Mouse (Mus musculus) brain, embryonic 18.5 days (tissue): ENCODE measurements at regions not wholly inside any gene's neighbourhood (a gene's known extent, or its start where the extent isn't known, plus 50 kb on each side); places are given as distances from the start of the nearest gene placed in this dataset.

ENCODE experiments used
- DNase-seq: peaks from one replicate; pipeline ENCODE4 v3.0.0-alpha.2; 2012; ENCODE audit warnings: low read depth, low spot score

DNA sequence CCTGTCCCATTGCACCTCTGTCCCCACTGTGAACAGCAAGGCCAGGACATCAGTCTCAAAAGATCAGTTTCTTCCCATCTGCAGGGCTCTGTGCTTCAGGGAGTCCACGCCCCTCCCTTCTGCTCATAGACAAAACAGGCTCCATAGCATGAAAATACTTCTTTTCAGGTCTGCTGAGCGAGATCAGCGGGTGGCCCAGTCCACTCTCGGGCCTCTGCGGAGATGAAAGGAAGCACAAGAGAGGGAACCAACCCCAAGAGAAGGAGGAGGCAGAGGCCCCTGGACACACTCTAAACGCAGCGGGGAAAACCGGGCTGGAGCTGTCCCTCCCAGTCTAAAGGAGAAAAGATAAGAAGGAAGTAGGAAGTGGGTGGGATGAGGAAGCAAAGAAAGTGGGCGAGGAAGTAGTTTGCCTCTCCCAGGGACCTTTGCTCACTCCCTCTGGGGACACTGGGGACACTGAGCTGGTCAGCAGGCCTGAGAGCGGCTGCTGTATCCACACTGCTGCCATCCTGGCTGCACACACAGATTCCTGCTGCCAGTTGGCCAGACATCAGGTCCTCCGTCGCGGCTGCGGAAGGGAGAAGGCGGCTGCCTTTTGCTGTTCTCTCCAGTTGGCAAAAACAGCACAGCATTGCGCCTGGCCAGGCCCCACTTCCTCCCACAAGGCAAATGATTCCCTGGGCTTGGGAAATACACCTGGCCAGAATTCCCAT, 143.5 kb downstream of the Rybp start:
- DNase-seq = no peak

DNA sequence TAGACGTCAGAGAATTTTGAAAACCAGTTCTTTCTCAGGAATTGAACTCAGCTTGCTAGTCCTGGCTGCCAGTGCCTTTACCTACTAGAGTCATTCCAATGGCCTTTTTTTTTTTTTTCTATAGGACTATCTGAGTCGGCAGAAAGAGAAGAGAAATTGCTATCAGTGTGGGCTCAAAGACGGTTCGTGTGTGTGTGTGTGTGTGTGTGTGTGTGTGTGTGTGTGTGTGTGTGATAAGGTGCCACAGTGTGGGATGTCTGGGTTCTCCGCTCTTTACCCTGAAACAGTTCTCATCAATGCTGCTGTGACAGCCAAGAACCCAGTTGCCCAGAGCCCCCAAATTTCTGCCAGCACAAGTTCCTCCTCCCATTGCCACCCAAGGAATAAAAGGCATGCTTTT, 146.1 kb downstream of the Rybp start:
- DNase-seq = no peak

DNA sequence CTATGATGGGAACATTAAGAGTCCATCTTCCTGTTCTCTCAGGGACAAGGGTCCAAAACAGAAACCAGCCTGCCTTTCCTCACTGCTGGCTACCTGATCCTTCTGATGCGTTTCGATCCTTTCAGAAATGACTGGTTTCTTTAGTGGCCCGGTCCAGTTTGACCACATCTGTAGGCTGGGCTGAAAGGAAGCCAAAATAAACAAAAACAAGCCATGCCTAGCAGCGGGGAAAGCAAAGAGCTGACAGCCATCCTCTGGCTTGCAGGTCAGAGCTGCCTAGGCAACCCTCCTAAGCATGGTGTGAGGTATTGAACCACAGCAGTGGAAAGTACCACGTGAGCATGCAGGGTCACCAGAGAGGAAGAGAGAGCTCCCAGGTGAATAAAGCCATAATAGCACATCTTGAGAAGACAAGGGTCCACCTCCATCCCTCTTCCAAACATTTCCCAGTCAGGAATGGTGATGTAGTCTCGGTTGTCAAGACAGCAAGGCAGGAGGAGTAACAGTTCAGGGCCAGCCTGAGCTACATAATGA, 146.6 kb downstream of the Rybp start:
- DNase-seq = no peak

DNA sequence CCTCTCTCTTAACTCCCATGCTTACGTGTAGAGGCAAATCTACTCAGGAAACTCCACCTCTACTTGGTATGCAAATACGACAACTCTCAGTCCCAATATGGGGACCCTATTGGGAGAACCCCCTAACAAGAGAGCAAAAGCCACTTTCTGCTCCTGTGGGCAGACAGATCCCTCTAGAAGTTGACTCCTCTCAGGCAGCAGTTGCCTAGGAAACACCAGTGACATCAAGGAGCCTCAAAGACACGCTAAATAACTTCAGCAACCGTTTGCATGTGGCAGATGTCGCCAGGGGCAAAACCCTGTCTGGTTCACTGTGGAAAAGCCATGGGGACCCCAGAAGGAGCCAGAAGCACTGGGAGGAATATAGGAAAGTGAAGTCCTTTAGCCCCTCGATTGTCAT, 147.5 kb downstream of the Rybp start:
- no peak for DNase-seq

DNA sequence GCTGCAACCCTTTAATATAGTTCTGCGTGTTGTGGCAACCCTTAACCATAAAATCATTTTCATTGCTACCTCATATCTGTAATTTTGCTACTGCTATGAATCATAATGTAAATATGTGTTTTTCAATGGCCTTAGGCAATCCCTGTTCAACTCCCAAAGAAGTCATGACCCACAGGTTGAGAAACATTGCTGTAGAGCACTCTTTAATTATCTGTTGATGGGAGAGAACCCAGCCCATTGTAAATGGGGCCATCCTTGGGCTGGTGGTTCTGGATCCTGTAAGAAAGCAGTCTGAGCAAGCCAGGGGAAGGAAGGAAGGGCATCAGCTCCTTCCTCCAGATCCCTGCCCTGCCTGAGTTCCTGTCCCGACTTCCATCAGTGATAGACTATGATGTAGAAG, 148.6 kb downstream of the Rybp start:
- no peak for DNase-seq

DNA sequence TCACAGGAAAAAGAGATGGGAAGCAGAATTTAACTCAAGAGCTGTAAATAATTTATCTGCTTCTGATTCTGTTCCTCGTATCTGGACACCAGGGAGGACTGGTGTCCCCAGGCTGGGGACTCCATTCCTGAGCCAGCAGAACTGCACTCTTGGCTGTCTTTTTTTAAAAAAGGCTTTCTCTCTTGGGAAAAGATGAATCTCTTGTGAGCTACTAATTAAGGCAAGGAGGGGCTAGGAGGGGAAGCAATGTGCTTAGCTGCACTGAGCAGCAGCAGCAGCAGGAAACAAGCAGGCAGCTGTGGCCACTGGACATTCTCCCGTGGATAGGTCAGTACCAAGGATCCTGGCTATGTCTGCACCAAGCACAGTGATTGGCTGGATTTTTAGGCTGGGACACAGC, 152.1 kb downstream of the Rybp start:
- no peak for DNase-seq

DNA sequence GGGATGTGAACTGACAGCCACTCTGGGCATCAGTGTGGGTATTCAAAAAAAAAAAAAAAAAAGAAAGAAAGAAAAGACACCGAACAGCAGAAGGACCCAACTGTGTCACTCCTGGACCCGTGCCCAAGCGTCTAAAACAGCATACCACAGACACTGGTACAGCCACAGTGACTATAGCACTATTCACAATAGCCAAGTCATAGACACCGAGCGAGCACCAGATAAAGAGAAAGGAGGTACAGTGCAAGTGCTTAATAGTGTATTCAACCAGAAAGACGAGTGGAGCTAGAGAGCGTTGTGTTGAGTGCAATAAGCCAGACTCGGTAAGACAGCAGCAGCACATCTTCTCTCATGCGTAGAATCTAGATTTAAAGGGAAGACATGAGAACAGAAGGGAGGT, 153.3 kb downstream of the Rybp start:
- DNase-seq = no peak

DNA sequence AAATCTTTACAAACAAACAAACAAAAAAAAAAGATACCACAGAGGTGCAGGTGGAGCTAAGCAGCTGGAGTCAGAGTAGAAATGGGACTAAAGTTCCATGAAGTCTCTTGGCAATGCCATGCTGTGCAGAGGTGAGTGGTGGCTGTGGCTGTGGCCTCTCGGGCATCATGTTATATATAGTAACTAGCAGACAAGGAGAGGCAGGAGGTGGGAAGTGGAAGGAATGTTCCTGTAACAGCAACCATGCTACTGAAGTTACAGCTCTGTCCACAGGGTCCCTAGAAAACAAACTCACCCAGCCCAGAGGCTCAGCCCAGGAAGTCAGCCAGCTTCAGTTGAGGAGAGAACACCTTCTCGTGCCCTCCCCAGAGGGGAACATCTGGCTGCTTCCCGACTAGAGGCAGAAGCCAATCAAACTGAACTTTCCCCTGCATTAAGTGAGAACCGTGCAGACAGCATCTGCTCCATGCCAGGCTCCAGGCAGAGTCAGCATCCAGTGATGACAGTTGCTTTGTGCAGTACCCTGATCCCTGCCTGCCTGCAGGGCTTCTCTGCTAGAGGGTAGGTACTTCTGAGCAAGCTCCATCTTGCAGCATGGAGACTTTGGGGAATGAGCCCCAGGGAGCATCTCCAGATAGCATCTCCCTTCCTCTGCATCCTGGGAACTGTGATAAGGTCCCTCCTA, 154.2 kb downstream of the Rybp start:
- DNase-seq = no peak

DNA sequence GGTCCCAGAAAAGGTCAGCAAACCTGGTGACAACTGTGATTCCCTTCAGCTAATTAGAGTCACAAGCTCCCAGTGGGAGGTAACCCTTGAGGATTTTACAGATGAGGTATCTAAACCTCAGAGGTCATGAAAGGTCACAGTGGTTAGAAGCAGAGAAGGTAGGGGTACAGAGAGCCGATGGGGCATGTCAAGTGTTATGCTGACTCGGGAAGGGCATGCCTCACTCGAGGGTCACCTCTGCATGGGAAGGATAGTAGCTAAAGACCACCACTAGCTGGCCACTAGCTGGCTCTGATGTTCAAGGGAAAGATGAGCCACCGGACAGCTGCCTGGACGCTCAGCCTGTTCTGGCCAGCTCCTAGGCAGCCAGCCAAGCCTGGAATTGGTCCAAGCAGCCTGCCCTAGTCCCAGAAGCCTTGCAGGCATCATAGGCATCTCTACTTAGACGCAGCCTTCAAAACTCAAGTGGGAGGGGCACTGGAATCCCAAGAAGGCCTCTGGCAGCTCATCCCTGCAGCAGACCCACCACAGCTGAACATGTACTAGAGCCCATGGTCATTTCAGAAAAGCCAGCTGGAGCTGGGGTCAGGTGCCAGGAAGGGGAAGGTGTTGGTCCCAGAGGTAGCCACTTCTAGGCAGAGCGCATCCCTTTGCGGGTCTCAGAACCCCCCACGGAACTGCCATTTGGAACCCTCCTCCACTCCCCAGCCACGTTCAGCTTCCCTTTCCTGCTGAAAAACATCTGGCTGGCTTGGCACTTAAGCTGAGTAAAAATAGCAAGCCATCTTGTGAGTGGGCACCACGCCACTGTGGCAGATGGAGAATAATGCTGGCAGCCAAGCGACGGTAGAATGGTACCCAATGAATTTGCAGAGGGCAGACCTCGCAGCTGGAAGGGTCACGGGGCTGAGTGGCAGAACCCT, 159.8 kb downstream of the Rybp start:
- peak; percentile 60 for DNase-seq

DNA sequence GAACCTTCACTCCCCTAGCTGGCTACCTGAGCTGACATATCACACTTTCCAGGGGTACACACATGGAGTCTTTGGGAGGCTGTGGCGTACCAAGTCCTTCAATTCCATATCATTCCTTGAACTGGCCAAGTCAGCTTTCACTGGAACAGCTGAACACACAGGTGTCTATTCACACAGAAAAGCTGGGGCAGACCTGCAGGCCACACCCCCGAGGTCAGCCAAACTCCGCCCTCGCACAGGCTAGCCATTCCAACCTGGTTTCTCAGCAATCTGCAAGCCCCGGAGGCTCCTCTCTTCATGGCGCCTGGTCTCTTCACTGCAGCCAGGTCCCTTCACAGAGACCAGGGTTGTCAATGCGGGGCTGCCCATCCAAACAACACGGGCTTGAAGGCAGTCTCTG, 160.5 kb downstream of the Rybp start:
- DNase-seq = no peak

DNA sequence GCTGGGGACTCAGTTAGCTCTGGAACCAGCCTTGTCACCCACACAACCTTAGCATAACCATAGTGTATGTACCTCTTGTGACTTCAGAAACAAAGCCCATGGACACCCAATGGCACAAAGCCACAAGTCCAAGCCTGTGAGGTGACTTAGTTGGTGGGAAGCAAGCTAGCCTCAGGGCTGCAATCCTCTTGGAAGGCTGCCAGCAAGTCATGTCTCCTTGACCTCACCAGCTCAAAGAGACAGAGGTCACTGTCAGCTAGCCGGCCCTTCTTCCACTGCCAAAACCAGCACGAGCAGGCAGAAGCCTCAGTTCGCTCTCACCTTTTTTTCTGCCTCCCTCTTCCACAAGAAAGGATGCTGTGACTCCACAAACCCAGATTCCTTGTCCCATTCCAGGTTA, 161.0 kb downstream of the Rybp start:
- DNase-seq = no peak

DNA sequence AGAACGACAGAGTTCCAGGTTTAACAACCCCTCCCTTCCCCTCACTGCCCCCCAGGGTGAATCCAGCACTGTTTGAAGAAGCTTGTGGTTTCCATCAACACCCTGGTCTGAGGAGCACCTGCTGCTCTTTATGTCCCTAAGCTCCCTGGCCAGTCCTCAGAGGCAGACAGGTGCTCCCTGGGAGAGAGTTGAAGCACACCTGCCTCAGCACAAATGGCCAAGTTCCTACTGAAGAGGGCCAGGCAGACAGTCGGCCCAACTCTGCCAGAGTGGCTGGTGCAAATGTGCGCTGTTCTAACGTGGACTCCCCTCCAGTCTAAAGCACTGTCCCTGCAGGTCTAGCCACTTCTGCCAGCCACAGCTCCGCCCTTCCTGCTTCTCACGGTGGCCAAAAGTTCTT, 166.0 kb downstream of the Rybp start:
- no peak for DNase-seq

DNA sequence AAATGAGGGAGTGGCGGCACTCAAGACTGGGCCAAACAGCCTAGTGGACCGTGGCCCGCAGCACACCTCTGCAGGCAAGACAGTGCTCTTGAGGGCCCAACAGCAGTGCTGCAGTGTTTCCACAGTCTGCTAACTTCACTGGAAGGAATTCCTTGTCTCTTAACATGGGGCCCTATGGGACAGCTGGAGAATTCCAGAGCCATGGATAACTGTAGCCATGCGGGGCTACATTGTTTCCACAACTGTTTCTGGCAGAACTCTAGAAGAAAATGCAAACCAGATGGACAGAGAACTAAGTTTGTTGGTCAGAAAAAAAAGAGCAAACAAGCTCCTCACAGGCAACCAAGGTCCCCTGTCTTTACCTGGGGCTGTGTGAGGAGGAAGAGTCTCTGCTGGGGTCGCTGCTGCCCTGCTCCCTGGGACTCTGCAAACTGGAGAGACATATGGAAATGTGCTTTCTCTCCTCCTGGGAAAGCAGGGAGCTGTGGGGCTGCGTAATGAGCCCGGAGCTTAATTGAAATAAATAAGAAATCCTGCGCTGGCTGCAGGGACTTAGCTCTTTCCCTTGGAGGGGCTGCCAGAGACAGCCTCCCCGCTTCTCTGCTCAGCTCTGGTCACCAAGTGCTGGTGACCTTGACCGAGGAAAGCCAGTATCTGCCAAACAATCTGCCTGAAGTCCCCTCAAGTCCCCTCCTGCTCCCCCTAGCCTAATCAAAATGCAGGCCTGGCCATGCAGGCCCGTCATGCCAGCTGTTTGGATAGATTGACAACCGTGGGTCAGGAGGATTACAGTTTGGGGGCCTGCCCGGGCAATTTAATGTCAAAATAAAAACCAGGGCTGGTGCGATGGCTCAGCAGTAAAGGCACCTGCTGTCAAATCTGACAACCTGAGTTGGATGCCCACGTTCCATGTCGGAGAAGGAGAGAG, 167.0 kb downstream of the Rybp start:
- no peak for DNase-seq

DNA sequence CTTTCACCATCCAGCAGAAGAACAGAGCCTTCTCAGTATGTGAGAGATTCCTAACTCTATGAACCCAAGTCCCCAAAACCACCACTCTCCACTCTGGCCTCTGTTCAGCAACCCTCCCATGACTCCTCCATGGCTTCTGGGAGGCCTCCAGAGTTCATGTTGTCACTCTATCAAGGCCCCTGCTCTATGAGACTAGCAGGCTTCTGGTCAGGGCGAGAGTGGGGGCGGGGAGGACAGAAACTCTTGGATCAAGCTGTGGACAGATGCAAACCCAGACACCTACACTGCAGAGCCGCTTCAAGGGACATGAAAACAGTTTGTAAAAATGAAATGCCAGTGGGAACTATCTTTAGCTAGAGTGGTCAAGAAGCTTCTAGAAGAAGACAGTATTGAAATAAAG, 170.2 kb downstream of the Rybp start:
- DNase-seq = no peak

DNA sequence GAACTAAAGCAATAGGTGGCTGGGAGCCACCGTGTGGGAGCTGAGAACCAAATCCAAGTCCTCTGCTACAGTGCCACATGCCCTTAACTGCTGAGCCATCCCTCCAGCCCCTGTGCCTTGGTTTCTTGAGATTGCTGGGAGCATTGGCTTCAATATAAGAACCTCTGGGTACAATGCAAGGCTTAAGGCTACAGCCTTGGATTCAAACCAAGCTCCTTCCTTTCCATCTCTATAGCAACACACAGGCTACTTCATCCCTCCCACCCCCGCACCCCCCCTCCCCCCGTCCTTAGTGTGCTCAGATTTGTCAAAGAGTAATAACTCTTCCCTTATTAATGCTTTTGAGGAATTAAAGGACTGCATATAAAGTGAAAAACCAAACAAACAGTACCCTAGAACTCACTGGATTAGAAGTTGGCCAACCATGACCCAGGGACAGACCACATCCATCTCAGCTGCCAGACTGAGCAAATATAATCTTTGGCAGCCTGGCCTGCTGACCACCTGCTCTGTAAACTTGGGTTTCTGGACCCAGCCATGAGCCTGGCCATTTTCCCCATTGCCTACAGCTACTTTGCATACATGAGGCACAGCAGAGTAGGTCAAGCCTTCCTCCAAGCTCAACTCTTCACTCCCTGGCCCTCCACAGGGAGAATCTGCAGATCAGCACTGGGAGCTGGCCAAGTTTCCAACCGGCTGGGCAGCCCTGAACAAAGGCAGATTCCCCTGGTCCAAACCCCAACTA, 173.7 kb downstream of the Rybp start:
- no peak for DNase-seq

DNA sequence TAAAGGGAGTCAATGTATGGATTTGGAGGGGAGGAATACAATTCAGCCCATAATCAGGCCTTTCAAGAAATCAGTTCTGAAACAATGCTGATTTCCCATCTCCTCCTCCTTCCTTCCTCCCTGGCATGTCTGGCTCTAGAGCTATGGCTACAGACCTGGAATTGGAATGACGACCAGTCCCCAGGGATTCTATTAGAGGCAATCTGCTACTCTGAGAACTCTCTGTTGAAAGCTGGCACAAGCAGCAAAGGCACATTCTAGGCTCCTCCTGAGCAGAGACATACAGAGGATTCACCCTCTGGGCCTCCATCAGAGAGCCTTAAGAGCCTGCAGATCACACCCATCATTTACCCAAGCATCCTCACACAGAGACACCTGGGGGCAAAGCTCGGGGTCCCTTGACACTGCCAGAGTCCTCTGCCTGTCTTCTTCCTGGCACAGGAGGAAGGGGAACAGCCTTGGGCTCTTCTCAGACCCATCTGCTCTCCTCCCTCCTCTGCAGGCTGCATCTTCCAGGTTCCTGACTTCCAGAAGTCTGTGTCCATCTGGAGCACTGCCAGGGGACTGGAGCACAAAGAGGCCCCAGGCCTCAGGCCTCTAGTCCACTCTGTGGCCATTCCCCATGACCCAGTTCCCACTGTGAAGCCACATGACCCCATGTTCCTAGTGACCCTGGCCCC, 176.2 kb downstream of the Rybp start:
- no peak for DNase-seq

DNA sequence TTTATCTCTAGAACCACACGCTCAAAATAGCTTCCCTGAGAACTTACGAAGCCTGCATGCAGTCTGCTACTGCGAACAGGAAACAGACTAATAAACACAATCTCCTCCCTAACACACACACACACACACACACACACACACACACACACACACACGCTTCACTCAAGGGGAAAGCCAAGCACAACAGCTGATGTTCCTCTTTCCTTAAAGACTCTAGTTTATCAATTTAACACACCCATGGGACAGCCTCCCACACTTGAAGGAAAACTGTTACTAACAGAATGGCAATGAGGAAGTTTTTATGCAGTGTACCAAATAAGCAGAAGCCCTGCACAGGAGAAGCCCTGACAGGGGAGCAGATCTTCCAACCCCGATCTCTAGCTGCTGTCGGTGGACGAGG, 177.3 kb downstream of the Rybp start:
- DNase-seq = no peak

DNA sequence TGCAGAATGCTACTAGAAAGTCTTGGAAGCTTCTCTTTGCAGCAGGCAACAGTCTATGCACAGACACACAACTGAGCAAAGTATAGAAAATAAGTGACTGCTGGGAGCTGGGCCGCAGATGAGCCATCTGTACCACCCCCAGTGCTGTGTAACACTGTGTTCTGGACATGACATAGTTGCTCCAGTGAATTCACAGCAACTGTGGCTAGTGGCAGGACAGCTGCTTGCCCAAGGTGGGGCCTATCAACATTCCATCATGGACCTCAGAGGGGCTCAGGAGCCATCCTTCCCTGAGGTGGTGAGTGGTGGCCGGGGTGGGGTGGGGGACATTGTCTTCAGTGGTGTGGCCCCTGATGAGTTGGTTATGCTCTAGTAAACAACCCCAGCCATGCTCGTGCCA, 177.9 kb downstream of the Rybp start:
- no peak for DNase-seq

DNA sequence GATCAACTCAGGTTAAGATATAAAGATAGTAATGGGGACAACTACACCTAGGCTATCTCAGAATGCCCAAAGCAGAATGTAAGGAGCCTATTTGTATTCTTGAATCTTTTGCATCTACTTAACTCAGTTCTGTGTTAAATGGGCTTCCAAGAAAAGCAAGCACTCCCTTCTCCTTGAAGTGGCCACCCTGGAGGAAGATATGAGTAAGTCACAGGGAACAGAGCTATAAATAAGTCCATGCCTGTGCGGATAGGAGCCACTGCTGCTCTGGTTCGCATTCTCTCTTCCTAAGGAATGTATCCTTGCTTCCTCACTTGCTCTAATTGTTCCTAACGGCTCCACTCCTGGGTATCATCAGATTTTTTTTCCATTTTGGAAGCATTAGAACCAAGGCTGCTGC, 179.8 kb downstream of the Rybp start:
- no peak for DNase-seq

DNA sequence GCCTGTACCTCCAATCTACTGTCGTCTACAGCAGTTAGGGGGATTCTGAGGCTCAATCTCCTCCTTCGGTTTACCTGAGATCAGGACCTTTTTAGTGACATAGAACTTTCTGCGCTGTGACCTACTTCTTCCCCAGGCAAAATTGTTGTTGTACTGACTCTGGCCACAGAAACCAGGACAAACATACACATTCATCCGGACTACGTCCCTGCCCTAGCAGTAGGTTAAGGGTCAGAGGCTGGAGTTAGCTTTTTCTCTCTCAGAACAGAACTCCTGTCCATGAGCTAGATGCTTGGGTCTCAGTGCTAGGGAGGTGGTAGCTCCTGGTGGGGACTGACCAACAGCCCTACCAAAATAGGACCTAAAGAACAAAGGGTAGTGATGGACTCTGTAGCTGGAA, 180.2 kb downstream of the Rybp start:
- DNase-seq = no peak
